Mouse (Mus musculus): ENCODE results near the gene Celf2.
"Not testable (repeated sequence)": the region's sequence is repeated elsewhere in the genome, so short reads cannot be mapped to it uniquely, and the experiment has no call there.

The Celf2 gene

DNA sequence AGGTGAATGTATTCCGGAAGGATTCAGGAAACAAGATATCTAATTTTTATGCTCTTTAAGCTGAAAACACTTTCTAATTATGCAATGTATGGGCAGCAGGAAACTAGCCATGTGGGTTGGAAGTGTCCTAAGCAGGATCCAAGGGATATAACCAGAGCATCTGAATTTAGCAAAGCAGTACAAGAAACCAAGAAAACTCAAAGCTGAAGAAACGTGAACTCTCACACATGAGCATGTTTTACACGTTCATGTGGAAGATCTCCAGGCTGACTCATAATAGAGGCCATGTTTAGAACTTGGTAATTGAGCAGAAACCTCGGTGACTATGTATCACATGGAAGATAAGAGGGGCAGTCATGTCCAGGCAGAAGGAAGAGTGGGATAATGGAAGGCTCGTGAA is 120.1 kb downstream of the Celf2 start:
- no peak for DNase-seq

DNA sequence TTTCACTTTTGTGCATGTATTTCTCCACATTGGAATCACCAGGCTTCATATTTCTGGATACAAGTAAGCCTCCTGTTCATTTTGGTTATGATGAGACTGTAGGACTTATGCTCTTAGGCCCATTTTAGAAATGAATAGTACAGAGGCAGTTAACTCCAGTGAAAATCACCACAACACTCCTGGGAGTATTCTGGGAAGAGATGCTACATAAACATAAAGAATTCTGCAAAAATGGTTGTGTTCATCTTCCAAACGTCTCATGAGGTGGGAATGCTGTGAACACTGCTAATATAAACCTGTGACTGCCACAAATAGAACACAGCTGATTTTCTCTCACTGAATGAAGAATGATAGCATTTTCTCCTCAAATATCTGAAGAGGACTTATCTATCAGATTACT is 130.6 kb downstream of the Celf2 start:
- DNase-seq: no peak

DNA sequence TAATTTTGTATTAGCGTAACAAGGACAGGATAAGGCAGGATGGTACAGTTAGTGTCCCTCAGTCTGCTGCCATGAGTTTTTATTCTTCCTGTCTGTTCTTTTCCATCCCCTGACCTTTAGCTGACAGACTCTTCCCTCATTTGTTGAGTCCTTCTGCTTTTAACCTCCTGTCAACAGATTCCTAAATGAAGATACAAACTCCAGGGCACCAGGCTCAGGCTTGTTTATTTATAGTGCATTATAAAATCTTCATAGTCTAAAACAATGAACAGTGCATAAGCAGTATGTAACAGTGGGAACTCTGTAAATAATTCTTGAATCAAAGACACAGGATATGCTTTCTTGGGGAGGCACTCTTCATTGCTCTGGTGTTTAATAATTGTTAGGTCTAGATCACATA is 131.5 kb downstream of the Celf2 start:
- no peak for DNase-seq

DNA sequence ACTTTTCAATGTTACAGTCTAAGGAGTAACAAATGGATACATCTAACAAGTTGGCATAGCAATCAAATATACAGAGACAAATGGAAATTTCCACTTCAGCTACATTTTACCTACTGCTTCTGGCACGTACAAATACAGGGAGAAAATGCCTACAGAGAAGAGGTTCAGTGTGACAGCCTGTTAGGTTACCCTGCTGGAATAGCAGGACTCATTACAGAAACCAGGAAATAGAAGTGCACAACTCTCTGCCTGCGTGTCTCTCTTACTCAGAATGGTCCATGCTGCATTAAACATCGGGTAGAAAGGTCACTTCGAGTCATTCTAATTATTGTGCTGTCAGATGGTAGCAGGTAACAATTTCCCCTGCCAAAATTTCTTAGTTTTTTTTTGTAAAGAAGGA is 141.6 kb downstream of the Celf2 start:
- no peak for DNase-seq

DNA sequence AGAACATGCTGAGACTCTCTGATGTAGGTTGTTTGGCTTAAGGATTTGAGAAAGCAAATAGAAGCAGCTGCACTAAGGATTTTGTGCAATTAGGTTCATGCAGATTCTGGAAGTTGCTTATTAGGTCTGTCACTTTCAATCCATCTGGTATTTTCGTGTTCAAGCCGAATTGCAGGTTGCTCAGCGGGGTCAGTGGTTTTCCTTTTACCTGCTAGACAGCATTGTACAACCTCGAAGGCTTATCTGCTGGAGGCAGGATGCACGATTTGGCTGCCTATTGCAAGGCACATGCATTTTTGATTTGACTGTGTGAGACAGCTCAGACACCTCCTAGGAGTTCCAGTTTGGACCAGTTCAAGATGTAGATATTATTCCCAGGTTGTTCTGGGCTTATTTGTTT is 149.8 kb downstream of the Celf2 start:
- DNase-seq: no peak

DNA sequence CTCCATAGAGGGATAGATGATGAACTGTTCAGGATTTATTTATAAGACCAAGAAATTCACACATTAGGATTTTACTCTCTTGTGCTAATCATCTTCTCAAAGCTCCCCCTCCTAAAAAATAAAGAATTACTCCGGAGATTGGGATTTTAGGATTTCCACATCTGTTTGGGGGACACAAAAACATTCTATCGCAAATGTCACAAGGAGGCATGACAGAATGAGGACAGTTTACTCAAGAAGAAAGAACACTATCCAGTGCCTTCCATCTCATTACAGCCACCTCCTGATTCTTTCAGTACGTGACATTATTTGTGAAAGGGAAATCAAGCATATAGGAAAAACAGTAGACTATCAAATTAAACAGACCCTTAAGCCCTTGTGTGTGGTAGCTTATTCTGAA is 150.5 kb downstream of the Celf2 start:
- no peak for DNase-seq

DNA sequence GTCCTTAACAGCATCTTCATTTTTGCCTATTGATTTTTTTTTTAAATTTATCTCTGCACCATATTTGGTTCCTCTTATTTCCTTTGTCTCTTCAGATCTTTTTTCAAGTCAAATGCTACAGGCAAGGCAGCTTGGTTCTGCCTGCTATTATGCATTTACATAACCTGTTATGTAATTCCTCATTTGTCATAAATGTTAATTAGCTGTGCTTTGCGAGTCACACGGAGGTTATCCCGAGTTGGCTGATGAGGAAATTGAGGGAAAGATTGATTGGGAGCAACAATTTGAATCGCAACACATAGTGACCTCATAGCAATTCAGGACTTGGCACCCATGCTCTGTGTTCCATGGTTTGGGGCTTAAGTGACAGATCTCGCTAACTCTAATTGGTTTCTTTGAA is 158.1 kb downstream of the Celf2 start:
- DNase-seq: peak in 1 of 2 experiments; percentile 6

DNA sequence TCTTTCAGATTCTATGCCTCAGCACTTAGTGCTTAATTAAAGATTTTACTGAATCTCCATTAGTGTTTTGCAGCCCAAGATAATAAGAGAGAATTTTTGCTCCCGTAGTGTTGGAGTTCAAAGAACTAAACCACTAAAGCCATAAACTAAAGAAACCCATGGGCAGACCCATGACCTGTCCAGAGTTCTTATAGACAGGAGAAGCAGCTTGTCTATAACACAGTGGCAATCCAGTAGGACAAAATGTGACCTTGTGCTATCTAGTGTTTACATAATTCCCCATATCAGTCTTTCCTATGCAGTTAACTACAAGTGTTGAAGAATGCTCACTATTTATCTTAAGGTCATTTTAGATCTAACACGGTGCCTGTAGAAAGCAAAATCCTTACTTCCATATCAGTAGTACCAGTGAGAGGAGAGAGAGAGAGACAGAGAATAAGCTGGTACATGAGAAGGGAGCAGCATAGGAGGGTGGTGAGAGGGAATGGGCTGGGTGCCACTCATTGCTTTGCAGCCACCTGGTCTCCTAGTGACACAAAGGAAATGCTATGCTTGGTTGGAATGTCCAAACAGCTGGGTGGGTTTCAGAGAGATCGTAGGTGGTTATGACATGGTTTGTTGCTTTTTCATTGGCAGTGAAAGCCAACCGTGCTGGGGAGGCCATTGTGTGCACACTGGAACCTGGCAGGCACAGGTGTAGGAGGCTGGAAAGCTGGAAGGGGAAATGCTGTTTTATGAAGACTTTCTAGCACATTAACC is 162.5 kb downstream of the Celf2 start:
- DNase-seq: no peak

DNA sequence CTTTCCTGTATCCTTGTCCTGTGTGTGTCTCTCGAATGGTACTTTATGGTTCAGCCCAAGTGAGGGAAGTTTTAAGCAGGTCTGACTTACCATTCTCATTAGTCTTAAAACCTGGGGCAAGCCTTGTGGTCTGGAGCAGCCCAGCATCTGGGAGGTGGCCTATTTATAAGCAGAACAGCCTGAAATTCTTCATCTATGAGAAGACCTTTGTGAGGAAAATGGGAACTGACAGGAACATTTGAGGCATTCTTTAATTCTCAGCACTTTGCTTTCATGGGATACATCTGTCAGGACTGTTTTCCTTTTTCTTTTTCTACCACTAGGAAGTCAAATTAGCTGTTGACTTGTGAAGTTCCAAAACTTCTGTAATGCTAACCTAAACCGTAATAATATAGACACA is 164.4 kb downstream of the Celf2 start:
- no peak for DNase-seq

DNA sequence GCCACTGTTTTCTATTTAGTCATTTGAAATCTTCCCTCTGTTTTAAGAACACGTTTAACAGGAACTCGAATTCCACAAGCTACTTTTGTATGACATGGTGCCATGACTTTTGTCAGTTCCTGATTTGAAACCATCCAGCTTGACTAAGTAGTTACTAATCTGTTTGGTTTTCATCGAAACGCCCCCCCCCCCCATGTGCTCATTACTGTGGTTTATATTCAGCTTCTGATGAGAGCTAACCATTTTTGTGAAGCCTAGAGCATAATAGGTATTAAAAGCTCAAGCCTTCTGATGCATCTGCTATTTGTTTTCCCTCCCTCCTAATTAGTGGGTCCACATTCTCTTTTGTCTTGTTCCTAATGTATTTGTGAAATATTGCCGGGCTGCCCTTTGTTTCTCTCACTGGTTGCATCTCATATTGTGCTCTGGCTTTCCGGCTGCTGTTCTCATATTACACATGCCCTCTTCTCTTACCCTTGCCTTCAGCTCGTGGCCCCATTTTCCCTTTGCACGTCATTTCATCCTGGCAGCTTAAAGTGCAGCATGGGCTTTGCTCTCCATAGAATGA is 166.4 kb downstream of the Celf2 start:
- no peak for DNase-seq

DNA sequence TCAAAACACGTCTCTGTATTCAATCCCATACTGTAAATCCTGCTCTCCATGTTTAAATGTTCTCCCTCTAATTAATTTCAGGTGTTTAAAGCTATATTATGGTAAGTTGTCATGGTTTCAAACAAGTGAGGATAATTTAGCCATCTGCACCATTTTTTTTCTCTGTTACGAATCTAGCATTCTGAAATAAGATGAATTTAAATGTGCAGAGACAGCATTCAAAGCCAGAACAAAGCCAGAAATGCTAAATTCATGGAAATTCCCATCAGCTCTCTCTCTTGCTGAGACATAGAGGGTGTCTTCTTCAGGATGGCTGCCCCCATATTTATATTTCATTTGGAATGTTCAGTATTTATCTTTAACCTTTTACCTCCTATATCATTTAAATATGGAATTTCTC is 174.5 kb downstream of the Celf2 start:
- DNase-seq: no peak

DNA sequence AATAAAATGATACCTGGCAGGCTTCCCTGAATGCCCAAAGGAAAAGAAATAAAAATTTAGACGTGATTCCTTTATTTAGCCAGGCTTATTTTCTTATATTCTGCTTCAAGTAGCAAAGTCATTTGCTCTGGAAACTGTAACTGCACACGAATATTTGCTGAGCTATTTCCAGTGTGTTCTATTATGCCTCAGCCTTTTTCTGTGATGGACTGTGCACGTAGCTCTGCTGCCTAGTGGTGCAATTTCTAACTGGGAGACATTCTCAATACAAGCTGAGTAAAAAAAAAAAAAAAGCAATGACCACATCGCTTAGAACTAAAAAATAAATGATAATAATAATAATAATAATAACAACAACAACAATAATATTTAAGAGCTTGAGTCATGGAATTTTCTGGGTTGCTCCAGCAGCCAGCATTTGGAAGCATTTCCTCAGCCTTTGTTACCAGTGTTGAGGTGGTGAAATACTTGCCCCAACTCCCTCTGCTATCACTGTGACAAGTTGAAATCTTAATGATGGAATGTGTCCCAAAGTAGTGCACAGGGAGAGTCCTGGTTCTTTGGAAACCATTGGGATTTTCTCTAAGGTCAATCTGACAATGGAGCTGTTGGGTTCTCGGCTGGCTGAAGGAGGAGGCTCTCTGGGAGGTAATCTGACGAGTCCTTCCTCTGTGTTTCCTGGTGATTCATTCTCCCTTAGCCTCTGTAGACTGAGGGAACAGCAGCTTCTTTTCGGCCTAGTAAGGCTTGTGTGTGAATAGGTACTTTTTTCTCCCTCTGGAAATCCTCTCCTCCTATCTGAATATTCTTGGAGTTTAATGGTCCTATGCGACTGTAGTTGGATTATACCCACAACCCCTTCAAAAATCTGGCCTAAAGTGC is 181.1 kb downstream of the Celf2 start:
- DNase-seq: peak in 1 of 2 experiments; percentile 3

DNA sequence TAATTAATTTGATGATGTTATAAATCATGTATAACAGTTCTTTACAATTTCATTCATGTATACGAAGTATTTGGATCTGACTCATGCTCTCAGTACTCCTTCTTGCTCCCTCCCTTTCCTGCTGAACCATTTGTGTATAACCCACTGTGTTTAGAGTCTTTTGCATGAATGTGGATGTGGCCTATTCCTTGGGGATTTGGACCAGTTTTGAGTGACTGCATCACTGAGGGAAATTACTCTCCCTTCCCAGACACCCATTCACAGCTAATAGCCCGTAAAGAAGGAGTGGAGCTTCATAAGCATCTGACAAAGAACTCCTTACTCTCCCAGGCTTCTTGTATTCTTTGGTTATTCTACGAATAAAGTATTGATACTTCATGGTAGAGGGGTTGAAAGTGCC is 189.6 kb downstream of the Celf2 start:
- no peak for DNase-seq

DNA sequence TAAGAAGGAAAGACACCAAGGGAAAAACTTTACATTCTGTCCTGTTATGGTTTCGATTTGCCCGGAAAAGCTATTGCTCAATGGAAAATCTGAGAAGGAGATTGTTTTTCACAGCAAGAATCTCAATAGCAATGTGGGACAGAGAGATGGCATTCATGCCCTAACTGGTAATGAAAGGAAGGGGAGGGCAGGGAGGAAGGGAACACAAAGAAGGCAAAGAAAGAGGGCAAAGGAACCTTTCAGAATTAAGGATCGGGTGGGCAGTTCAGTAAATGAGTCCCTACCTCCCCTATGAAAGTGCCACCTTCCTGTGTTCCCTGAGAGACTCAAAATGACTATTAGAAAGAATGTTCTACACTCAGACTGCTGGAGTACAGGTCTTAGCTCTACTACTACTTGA is 197.6 kb downstream of the Celf2 start:
- no peak for DNase-seq

DNA sequence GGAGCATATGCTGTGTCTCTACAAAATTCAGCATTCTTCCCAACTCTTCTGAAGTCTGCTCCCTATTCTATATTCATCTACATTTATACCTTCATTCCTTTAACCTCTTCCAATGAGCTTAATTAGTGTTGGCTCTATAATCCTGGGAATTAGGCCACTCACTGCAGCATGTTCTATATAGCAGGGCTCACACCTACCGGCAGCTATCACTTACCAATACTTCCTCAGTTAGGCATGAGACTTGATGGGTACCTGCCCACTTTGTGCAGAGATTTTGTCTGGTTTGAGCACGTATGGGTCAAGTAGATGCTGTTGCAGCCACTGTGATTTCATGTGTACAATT is 198.6 kb downstream of the Celf2 start:
- no peak for DNase-seq

DNA sequence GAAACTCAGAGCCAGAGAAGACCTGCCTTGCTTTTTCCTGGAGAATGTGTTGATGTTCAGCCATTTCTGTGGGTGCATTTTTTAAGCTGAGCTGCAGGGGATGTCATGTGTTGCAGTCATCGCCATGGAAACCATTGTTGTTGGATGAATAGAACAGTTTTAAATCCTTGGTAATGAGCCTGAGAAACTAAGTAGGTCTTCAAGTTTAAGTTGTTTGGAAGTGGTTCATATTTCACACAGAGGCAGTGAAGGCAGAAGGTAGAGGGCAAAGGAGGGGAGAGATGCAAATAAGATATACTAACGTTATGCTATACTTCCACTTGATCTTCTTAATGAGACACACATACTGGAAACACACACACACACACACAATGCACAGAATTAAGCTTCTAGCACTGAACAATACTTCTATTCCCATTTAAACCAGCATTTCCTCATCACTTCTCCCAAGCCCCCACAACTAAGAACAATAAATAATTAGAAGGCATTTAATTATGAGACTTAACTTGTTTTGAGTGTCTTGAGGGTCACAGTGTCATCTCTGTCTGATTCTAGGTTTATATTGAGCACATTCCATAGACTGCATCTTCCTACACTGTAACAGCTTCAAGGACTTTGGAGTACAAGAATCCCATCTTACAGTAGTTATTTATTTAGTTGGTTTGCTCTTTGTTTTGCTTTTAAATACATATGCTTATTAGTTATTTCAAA is 199.1 kb downstream of the Celf2 start:
- no peak for DNase-seq

DNA sequence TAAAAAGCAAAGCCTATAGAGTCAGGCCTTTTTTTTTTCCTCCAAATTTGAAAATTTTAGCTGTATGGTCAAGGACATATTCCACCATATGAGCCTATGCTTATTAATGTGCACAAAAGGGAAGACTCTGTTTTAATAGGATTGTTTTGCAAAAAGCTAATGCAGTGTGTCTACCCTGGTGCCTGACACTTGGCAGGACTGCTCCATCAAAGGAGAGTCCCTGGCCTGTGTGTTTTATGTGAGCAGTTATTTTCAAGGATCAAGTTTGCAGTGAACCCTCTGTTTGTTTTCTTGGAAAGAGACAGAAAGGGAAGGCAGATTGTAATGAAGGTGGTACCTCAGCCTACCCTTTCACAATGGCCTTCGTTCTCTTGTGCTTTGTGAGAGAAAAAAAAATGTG is 200.0 kb downstream of the Celf2 start:
- no peak for DNase-seq

DNA sequence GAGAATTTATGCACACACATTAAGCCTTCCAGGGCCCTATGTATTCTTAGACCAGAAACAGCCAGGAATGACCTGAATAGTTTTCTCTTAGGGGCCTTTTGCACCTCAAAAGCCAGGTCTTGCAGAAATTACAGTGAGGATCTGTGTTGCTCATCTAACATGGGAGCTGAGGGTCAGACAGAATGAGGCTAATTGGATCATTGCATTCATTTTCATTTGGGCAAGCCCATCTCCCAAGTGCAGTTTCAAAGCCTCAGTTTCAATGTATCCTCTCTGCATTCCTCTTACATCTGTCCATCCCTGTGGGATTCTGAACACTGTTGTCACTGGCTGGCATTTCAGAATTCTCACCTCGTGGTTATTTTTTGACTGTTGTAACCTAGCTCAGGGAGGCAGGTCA is 200.6 kb downstream of the Celf2 start:
- no peak for DNase-seq

DNA sequence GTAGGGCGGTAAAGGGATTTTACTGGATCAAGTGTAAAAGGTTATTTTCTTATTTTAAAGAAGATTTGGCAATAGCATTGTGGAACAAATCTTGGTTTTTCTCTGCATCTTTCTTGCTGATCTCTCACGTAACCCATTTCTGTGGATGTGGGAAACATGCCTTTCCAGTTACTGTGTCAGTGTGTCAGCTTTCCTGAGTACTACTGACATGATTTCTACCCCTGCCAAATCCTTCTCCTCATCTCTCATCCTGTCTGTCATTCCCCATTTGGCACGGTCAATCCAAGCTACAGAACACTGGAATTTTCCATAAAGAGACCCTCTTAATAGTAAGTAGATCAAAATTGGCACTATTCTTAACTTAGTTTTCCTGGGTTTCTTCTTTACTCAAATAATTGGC is 221.9 kb downstream of the Celf2 start:
- no peak for DNase-seq

DNA sequence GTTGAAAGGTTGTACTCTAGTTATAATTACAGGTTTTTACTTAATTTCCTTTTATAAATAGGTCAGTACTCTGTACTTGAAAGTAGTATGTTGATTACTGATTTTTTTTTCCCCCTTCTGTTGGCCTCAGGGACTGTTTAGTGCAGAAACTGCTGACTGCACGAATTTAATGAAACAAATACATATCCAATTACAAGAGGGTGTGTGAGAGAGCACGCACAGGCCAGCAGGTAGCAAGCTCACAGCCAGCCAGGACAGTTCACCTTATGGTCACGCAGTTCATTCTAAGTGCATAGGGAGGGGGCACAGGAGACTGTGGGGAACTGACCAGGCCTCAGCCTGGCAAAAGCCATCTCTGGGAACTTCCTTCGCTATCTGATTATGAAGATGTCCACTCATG is 236.1 kb downstream of the Celf2 start:
- no peak for DNase-seq

DNA sequence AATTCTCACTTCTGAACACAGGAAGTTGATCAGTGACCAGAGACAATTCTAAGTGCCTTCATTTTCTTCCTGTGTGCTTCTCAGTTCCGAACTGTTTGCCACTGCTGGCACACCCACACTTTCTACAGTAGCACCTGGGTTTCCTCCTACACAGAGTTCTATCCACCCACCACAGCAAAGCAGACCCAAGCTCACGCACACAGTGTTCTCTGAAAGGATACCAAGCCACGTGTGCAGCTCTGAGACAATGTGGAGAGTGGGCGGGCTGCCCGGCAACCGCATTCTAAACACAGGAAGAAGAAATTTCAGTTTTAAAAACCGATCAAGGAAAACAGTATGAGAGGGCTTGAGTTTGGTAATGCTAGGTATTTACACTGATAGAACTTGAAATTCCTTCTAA is 239.3 kb downstream of the Celf2 start:
- peak; percentile 36 to 39 for DNase-seq

DNA sequence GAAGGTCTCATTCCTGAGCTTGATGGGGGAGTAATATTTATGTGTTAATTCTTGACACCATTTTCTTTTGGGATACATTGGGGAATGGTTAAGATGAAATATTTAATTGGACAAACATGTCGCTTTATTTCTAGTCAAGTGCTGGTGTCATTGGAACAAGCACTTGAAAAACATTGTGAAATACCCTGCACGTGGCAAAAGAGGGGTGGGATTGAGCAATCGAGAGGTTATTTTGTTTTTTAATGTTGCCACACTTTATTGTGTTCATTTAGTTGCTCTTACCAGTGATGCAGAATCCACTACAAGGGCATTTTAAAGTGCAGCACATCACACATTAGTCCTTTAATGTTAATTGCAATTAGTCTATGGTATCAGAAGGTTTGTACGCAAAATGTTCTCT is 242.2 kb downstream of the Celf2 start:
- peak; percentile 34 to 39 for DNase-seq

DNA sequence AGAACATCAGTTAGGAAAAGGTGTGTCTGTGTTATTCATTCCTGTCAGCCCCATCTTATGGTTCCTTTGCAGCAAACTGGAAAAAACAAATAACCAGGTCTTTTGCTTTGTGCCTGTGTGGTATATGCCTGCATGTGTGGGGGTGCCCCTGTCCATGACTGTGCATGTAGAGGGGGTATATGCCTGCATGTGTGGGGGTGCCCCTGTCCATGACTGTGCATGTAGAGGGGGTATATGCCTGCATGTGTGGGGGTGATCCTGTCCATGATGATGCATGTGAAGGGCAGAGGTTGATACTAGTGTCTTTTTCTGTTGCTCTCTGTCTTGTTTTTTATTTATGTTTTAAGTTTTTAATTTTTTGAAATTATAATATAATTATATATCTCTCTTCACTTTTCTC is 246.7 kb downstream of the Celf2 start:
- not testable (repeated sequence) for DNase-seq
